Mouse (Mus musculus) heart, adult 10 weeks (tissue): Measurements from ENCODE around the gene Prkag3. TPM values are rescaled to one million over a fixed set of nuclear protein-coding genes. Genes with fewer than 3 reads are reported as not detected.

Experiments
- polyA plus RNA-seq: library from polyadenylated mRNA; stranded (reverse); fragments of 350-450 nt; fragmentation: Illumina TruSeq; extraction: RNeasy Lipid Tissue Mini Kit (QIAGEN cat#74804); gene quantifications from one replicate; pipeline ENCODE4 v1.2.3, GENCODE M21; 2014; ENCODE audit warnings: low read depth, low replicate concordance

Prkag3 gene
- polyA plus RNA-seq, result 3.5 TPM

GRCm38 (mm10) chr1:74748643-74749271, at the start of gene Prkag3:
TSS of gene Prkag3 (minus strand) at chr1:74749221.

GRCm38 (mm10) chr1:74791249-74791648, 42.2 kb upstream of the Prkag3 start, which contains the start of gene Wnt10a:
TSS of gene Wnt10a (plus strand) at chr1:74791516.

DNA sequence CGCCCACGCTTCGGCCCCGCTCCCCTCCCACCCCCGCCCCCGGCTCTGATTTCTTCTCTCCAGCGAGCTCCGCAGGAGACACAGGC, 22.7 kb upstream of the Prkag3 start, which contains the start of gene Wnt6:
TSS of gene Wnt6 (plus strand) at position 48 of the 86 bp plus-strand sequence.

GRCm38 (mm10) chr1:74713099-74713858, 35.7 kb downstream of the Prkag3 start, which contains the start of gene Cyp27a1:
TSS of gene Cyp27a1 (plus strand) at chr1:74713574.

Other genes with a start within 250 kb of the Prkag3 start
- gene Cnot9, start 243.2 kb downstream of the Prkag3 start, polyA plus RNA-seq, result 12.3 TPM
- gene Plcd4, start 206.3 kb downstream of the Prkag3 start, polyA plus RNA-seq, result not detected
- 6.2 TPM for gene Usp37, start 204.9 kb downstream of the Prkag3 start, polyA plus RNA-seq
- gene Zfp142, start 161.0 kb downstream of the Prkag3 start, polyA plus RNA-seq, result 8.2 TPM
- gene Bcs1l, start 160.9 kb downstream of the Prkag3 start, polyA plus RNA-seq, result 32.6 TPM
- 22.2 TPM for gene Rnf25, start 147.8 kb downstream of the Prkag3 start, polyA plus RNA-seq
- gene Stk36, start 147.8 kb downstream of the Prkag3 start, polyA plus RNA-seq, result 0.76 TPM
- 9.1 TPM for gene Ttll4, start 87.5 kb downstream of the Prkag3 start, polyA plus RNA-seq
- 29.9 TPM for gene Cyp27a1, start 35.6 kb downstream of the Prkag3 start, polyA plus RNA-seq
- not detected for gene Wnt6, start 22.7 kb upstream of the Prkag3 start, polyA plus RNA-seq
- gene Wnt10a, start 42.3 kb upstream of the Prkag3 start, polyA plus RNA-seq, result not detected
- not detected for gene Cdk5r2, start 105.7 kb upstream of the Prkag3 start, polyA plus RNA-seq
- gene Fev, start 136.2 kb upstream of the Prkag3 start, polyA plus RNA-seq, result not detected
- not detected for gene Cryba2, start 143.9 kb upstream of the Prkag3 start, polyA plus RNA-seq
- not detected for gene Cfap65, start 186.4 kb upstream of the Prkag3 start, polyA plus RNA-seq
- not detected for gene Ihh, start 202.5 kb upstream of the Prkag3 start, polyA plus RNA-seq